In genomic region chr9:56755119-56755518, GRCm38 (mm10) we compare ENCODE assay signal across 27 mouse cellular contexts. TPM values are rescaled to one million over a fixed set of nuclear protein-coding genes. Genes with fewer than 3 reads are reported as not detected.
DNase-seq lines count a peak whose midpoint lies in the region; ATAC-seq lines count a peak whose summit lies in the region.
"Had no signal": no experiment of that assay in that cellular context is flagged by ENCODE, and none has a peak within 500 bp of the region (broad histone marks: within the 10 kb centered on the region; RNA-seq: fewer than 3 reads in every experiment).

No protein-coding gene starts in this region.

- no peak overlapping the region for H3K4me3 ChIP-seq in embryonic facial prominence, embryonic 14.5 days (ENCODE audit: low read depth, low read length)
- no peak overlapping the region for H3K4me3 ChIP-seq in embryonic facial prominence, embryonic 10.5 days
- H3K4me3 ChIP-seq in forebrain, embryonic 12.5 days (replicated peaks): no peak overlapping the region
- H3K4me3 ChIP-seq in forebrain, embryonic 14.5 days (ENCODE audit: low read depth, low read length): no peak overlapping the region
- no peak overlapping the region for H3K4me3 ChIP-seq in hindbrain, embryonic 13.5 days
- H3K4me3 ChIP-seq in hindbrain, embryonic 10.5 days: no peak overlapping the region
- no peak overlapping the region for H3K4me3 ChIP-seq in midbrain, embryonic 14.5 days (replicated peaks; ENCODE audit: low read depth, low read length)
- H3K4me3 ChIP-seq in midbrain, embryonic 10.5 days: no peak overlapping the region
- H3K4me3 ChIP-seq: embryonic facial prominence, embryonic 12.5 days; embryonic facial prominence, embryonic 15.5 days; erythroblast, embryonic 14.5 days; forebrain, embryonic 15.5 days had no signal

- no peaks in the 10 kb centered on the region for H3K36me3 ChIP-seq in embryonic facial prominence, embryonic 14.5 days (ENCODE audit: control insufficient read depth, insufficient read depth, low read length)
- H3K36me3 ChIP-seq in embryonic facial prominence, embryonic 10.5 days (replicated peaks): no peaks in the 10 kb centered on the region
- no peaks in the 10 kb centered on the region for H3K36me3 ChIP-seq in forebrain, embryonic 12.5 days (replicated peaks)
- no peaks in the 10 kb centered on the region for H3K36me3 ChIP-seq in forebrain, embryonic 14.5 days (ENCODE audit: control insufficient read depth, insufficient read depth, low read length)
- H3K36me3 ChIP-seq in hindbrain, embryonic 13.5 days: no peaks in the 10 kb centered on the region
- no peaks in the 10 kb centered on the region for H3K36me3 ChIP-seq in hindbrain, embryonic 10.5 days
- no peaks in the 10 kb centered on the region for H3K36me3 ChIP-seq in midbrain, embryonic 14.5 days (ENCODE audit: control insufficient read depth, insufficient read depth, low read length)
- H3K36me3 ChIP-seq in midbrain, embryonic 10.5 days: no peaks in the 10 kb centered on the region
- H3K36me3 ChIP-seq: embryonic facial prominence, embryonic 12.5 days; embryonic facial prominence, embryonic 15.5 days; forebrain, embryonic 15.5 days; G1E had no signal

- no peaks in the 10 kb centered on the region for H3K4me1 ChIP-seq in embryonic facial prominence, embryonic 14.5 days (ENCODE audit: control insufficient read depth, insufficient read depth, low read length)
- peaks cover 10% of the 10 kb centered on the region for H3K4me1 ChIP-seq in embryonic facial prominence, embryonic 10.5 days
- peaks cover 19% of the 10 kb centered on the region for H3K4me1 ChIP-seq in forebrain, embryonic 12.5 days
- H3K4me1 ChIP-seq in forebrain, embryonic 14.5 days (ENCODE audit: control insufficient read depth, insufficient read depth, low read length): 0 out of 2 replicates have a peak, but pooled peaks cover 3% of the 10 kb centered on the region
- peaks cover 31% of the 10 kb centered on the region for H3K4me1 ChIP-seq in hindbrain, embryonic 13.5 days (replicated peaks)
- peaks cover 17% of the 10 kb centered on the region for H3K4me1 ChIP-seq in hindbrain, embryonic 10.5 days (replicated peaks)
- H3K4me1 ChIP-seq in midbrain, embryonic 14.5 days (ENCODE audit: control insufficient read depth, insufficient read depth, low read length): 0 out of 2 replicates have a peak, but pooled peaks cover 3% of the 10 kb centered on the region
- H3K4me1 ChIP-seq in midbrain, embryonic 10.5 days: peaks cover 13% of the 10 kb centered on the region
- H3K4me1 ChIP-seq: embryonic facial prominence, embryonic 12.5 days had no signal

- H3K27ac ChIP-seq in embryonic facial prominence, embryonic 14.5 days (replicated peaks; ENCODE audit: low read depth, low read length): no peak overlapping the region
- H3K27ac ChIP-seq in embryonic facial prominence, embryonic 10.5 days (replicated peaks): no peak overlapping the region
- peak overlapping the region; percentile 36; the same call in 1 of the 2 replicates for H3K27ac ChIP-seq in forebrain, embryonic 12.5 days
- no peak overlapping the region for H3K27ac ChIP-seq in forebrain, embryonic 14.5 days (ENCODE audit: low read depth, low read length)
- H3K27ac ChIP-seq in hindbrain, embryonic 13.5 days: no peak overlapping the region
- H3K27ac ChIP-seq in hindbrain, embryonic 10.5 days: no peak overlapping the region
- no peak overlapping the region for H3K27ac ChIP-seq in midbrain, embryonic 14.5 days (replicated peaks; ENCODE audit: low read depth, low read length)
- no peak overlapping the region for H3K27ac ChIP-seq in midbrain, embryonic 10.5 days (replicated peaks)
- H3K27ac ChIP-seq: embryonic facial prominence, embryonic 12.5 days; embryonic facial prominence, embryonic 15.5 days; forebrain, embryonic 15.5 days had no signal

- H3K9ac ChIP-seq in embryonic facial prominence, embryonic 14.5 days (ENCODE audit: low read depth, low read length): no peak overlapping the region
- H3K9ac ChIP-seq in forebrain, embryonic 12.5 days: no peak overlapping the region
- H3K9ac ChIP-seq in forebrain, embryonic 14.5 days (ENCODE audit: low read length): no peak overlapping the region
- H3K9ac ChIP-seq in hindbrain, embryonic 13.5 days: no peak overlapping the region
- H3K9ac ChIP-seq in midbrain, embryonic 14.5 days (replicated peaks; ENCODE audit: low read length): no peak overlapping the region
- H3K9ac ChIP-seq: embryonic facial prominence, embryonic 12.5 days; embryonic facial prominence, embryonic 15.5 days; forebrain, embryonic 15.5 days had no signal

- no peak overlapping the region for H3K4me2 ChIP-seq in embryonic facial prominence, embryonic 14.5 days (ENCODE audit: low read depth, low read length)
- no peak overlapping the region for H3K4me2 ChIP-seq in forebrain, embryonic 12.5 days
- no peak overlapping the region for H3K4me2 ChIP-seq in forebrain, embryonic 14.5 days (ENCODE audit: low read length)
- H3K4me2 ChIP-seq in hindbrain, embryonic 13.5 days: no peak overlapping the region
- no peak overlapping the region for H3K4me2 ChIP-seq in midbrain, embryonic 14.5 days (ENCODE audit: low read length)
- H3K4me2 ChIP-seq: embryonic facial prominence, embryonic 12.5 days; embryonic facial prominence, embryonic 15.5 days; forebrain, embryonic 15.5 days had no signal

- no peaks in the 10 kb centered on the region for H3K9me3 ChIP-seq in embryonic facial prominence, embryonic 14.5 days (ENCODE audit: control insufficient read depth, low read length)
- H3K9me3 ChIP-seq in embryonic facial prominence, embryonic 10.5 days: no peaks in the 10 kb centered on the region
- no peaks in the 10 kb centered on the region for H3K9me3 ChIP-seq in forebrain, embryonic 12.5 days
- H3K9me3 ChIP-seq in forebrain, embryonic 14.5 days (replicated peaks; ENCODE audit: control insufficient read depth, low read length): no peaks in the 10 kb centered on the region
- H3K9me3 ChIP-seq in hindbrain, embryonic 13.5 days: no peaks in the 10 kb centered on the region
- no peaks in the 10 kb centered on the region for H3K9me3 ChIP-seq in hindbrain, embryonic 10.5 days
- H3K9me3 ChIP-seq in midbrain, embryonic 14.5 days (ENCODE audit: control insufficient read depth, low read length): no peaks in the 10 kb centered on the region
- H3K9me3 ChIP-seq in midbrain, embryonic 10.5 days (replicated peaks): no peaks in the 10 kb centered on the region
- H3K9me3 ChIP-seq: embryonic facial prominence, embryonic 12.5 days; embryonic facial prominence, embryonic 15.5 days; forebrain, embryonic 15.5 days; G1E had no signal

- WGBS in embryonic facial prominence, embryonic 14.5 days: 75% methylated on average over 5 of the region's 5 CpGs
- 86% methylated on average over 5 of the region's 5 CpGs for WGBS in embryonic facial prominence, embryonic 10.5 days
- WGBS in forebrain, embryonic 12.5 days: 66% methylated on average over 5 of the region's 5 CpGs
- 36% methylated on average over 5 of the region's 5 CpGs for WGBS in forebrain, embryonic 14.5 days
- WGBS in hindbrain, embryonic 13.5 days: 64% methylated on average over 5 of the region's 5 CpGs
- WGBS in hindbrain, embryonic 10.5 days: 90% methylated on average over 5 of the region's 5 CpGs
- WGBS in midbrain, embryonic 14.5 days: 69% methylated on average over 5 of the region's 5 CpGs
- 92% methylated on average over 5 of the region's 5 CpGs for WGBS in midbrain, embryonic 10.5 days

- peak; percentile 14 for DNase-seq in embryonic facial prominence, embryonic 14.5 days (ENCODE audit: low spot score)
- no peak for DNase-seq in embryonic facial prominence, embryonic 10.5 days (ENCODE audit: low spot score)
- DNase-seq in forebrain, embryonic 14.5 days (ENCODE audit: low spot score): no peak
- no peak for DNase-seq in hindbrain, embryonic 10.5 days (ENCODE audit: low spot score)
- DNase-seq in midbrain, embryonic 14.5 days: peak; percentile 38
- DNase-seq in midbrain, embryonic 10.5 days (ENCODE audit: low spot score): no peak
- DNase-seq: adrenal gland, adult 8-10 months; adrenal gland, postnatal 14 days; adrenal gland, postnatal 36 days; B cell, adult 2 months; cerebellum, adult 11 months; cerebellum, adult 18-20 months; cerebellum, adult 8-10 months; cerebellum, adult 9-11 months; cerebellum, postnatal 14 days; cerebellum, postnatal 36 days; embryo, embryonic 11 days had no signal

- H3K27me3 ChIP-seq in embryonic facial prominence, embryonic 14.5 days (replicated peaks; ENCODE audit: control insufficient read depth, insufficient read depth, low read length): no peaks in the 10 kb centered on the region
- peaks cover 6% of the 10 kb centered on the region; the same call in 1 of the 2 replicates for H3K27me3 ChIP-seq in embryonic facial prominence, embryonic 10.5 days (replicated peaks; ENCODE audit: low read depth, poor library complexity, severe bottlenecking)
- peaks cover 63% of the 10 kb centered on the region for H3K27me3 ChIP-seq in forebrain, embryonic 12.5 days
- peaks cover 6% of the 10 kb centered on the region; the same call in 1 of the 2 replicates for H3K27me3 ChIP-seq in forebrain, embryonic 14.5 days (replicated peaks; ENCODE audit: control insufficient read depth, insufficient read depth, low read length)
- H3K27me3 ChIP-seq in hindbrain, embryonic 13.5 days: peaks cover 2% of the 10 kb centered on the region; the same call in 1 of the 2 replicates
- 0 out of 2 replicates have a peak, but pooled peaks cover 6% of the 10 kb centered on the region for H3K27me3 ChIP-seq in hindbrain, embryonic 10.5 days (ENCODE audit: insufficient read depth, poor library complexity, severe bottlenecking)
- H3K27me3 ChIP-seq in midbrain, embryonic 14.5 days (ENCODE audit: control insufficient read depth, insufficient read depth, low read length): no peaks in the 10 kb centered on the region
- peaks cover 8% of the 10 kb centered on the region; the same call in 1 of the 2 replicates for H3K27me3 ChIP-seq in midbrain, embryonic 10.5 days (ENCODE audit: low read depth, poor library complexity, severe bottlenecking)
- H3K27me3 ChIP-seq: embryonic facial prominence, embryonic 12.5 days; embryonic facial prominence, embryonic 15.5 days had no signal

- peak; percentile 26; the same call in 1 of the 2 replicates for ATAC-seq in embryonic facial prominence, embryonic 14.5 days (ENCODE audit: low read depth)
- ATAC-seq in forebrain, embryonic 12.5 days (ENCODE audit: low FRiP score): peak; percentile 36; the same call in 1 of the 2 replicates
- no peak for ATAC-seq in forebrain, embryonic 14.5 days
- ATAC-seq in hindbrain, embryonic 13.5 days (ENCODE audit: low FRiP score): 0 out of 2 replicates have a peak, but pooled peaks have one; percentile 10
- no peak for ATAC-seq in midbrain, embryonic 14.5 days (ENCODE audit: low FRiP score, low TSS enrichment)
- ATAC-seq: activated CD4-positive, CD25-positive, alpha-beta regulatory T cell, adult 4 months; CD4-positive, CD25-positive, alpha-beta regulatory T cell, adult 4 months; forebrain, embryonic 15.5 days; Patski had no signal

RNA-seq across cellular contexts. Expression of gene Lingo1, which starts 41.1 kb away (rescaled TPM):
- 6.4 and 8.3 TPM in 2 replicates for polyA plus RNA-seq in embryonic facial prominence, embryonic 14.5 days (2014; fragmentation: Nextera tagmentation; extraction: Ambion mirVana)
- 2.1 and 2.4 TPM in 2 replicates for polyA plus RNA-seq in embryonic facial prominence, embryonic 10.5 days (2016; fragmentation: Nextera tagmentation; extraction: Ambion mirVana)
- polyA plus RNA-seq in forebrain, embryonic 12.5 days (2016; fragmentation: Nextera tagmentation; extraction: Ambion mirVana): 9.4 and 10.5 TPM in 2 replicates
- polyA plus RNA-seq in forebrain, embryonic 14.5 days (2014; fragmentation: Nextera tagmentation; extraction: Ambion mirVana): 19.0 and 26.7 TPM in 2 replicates
- polyA plus RNA-seq in hindbrain, embryonic 13.5 days (2015; fragmentation: Nextera tagmentation; extraction: Ambion mirVana): 48.9 and 50.4 TPM in 2 replicates
- 5.1 and 9.9 TPM in 2 replicates for polyA plus RNA-seq in hindbrain, embryonic 10.5 days (2016; fragmentation: Nextera tagmentation; extraction: Ambion mirVana)
- 49.4 and 72.2 TPM in 2 replicates for polyA plus RNA-seq in midbrain, embryonic 14.5 days (2014; fragmentation: Nextera tagmentation; extraction: Ambion mirVana)
- 2.8 and 6.4 TPM in 2 replicates for polyA plus RNA-seq in midbrain, embryonic 10.5 days (2016; fragmentation: Nextera tagmentation; extraction: Ambion mirVana)
- polyA plus RNA-seq: activated CD4-positive, CD25-positive, alpha-beta regulatory T cell, adult 4 months; CD4-positive, CD25-positive, alpha-beta regulatory T cell, adult 4 months; erythroblast, embryonic 14.5 days; G1E had no signal

Comparison
In these comparisons a context has a peak if more than half of its experiments do, and no peak if none do; other contexts are left out.
1. ATAC-seq: peak in embryonic facial prominence, embryonic 14.5 days (single experiment), forebrain, embryonic 12.5 days (single experiment) and hindbrain, embryonic 13.5 days (single experiment); none in forebrain, embryonic 14.5 days (single experiment) and midbrain, embryonic 14.5 days (single experiment).
2. DNase-seq: peak in embryonic facial prominence, embryonic 14.5 days (single experiment) and midbrain, embryonic 14.5 days (single experiment); none in embryonic facial prominence, embryonic 10.5 days (single experiment), forebrain, embryonic 14.5 days (single experiment), hindbrain, embryonic 10.5 days (single experiment) and midbrain, embryonic 10.5 days (single experiment).